Mouse (Mus musculus) stomach, embryonic 15.5 days (tissue): Measurements from ENCODE around the gene Zfp354b. TPM values are rescaled to one million over a fixed set of nuclear protein-coding genes. Genes with fewer than 3 reads are reported as not detected.

ENCODE experiments used
- ATAC-seq: fragments of 200-750 bp; cut with Nextera tagmentation; 2 replicates; pipeline ENCODE4 v1.8.0; 2017; ENCODE audit warnings: low read depth, moderate number of reproducible peaks, moderate TSS enrichment; ENCODE audit not compliant: insufficient read depth, low FRiP score
- H3K27ac ChIP-seq: fragments of 300-500 bp; sonication (generic); 2 replicates; pipeline ENCODE4 v1.5.1; 2015; ENCODE audit warnings: mild to moderate bottlenecking, inconsistent platforms
- H3K27me3 ChIP-seq: fragments of 300-500 bp; sonication (generic); replicated peaks from 2 replicates; pipeline ENCODE4 v1.6.1; 2015; ENCODE audit warnings: inconsistent platforms
- H3K36me3 ChIP-seq: fragments of 300-500 bp; sonication (generic); 2 replicates; pipeline ENCODE4 v1.6.1; 2015; ENCODE audit warnings: inconsistent platforms
- H3K4me1 ChIP-seq: fragments of 300-500 bp; sonication (generic); 2 replicates; pipeline ENCODE4 v1.6.1; 2015; ENCODE audit warnings: inconsistent platforms
- H3K4me2 ChIP-seq: fragments of 300-500 bp; sonication (generic); 2 replicates; pipeline ENCODE4 v1.6.1; 2015; ENCODE audit warnings: mild to moderate bottlenecking, inconsistent platforms
- H3K4me3 ChIP-seq: fragments of 300-500 bp; sonication (generic); replicated peaks from 2 replicates; pipeline ENCODE4 v1.5.1; 2015; ENCODE audit warnings: inconsistent platforms
- H3K9ac ChIP-seq: fragments of 300-500 bp; sonication (generic); 2 replicates; pipeline ENCODE4 v1.6.1; 2015; ENCODE audit warnings: inconsistent platforms
- H3K9me3 ChIP-seq: fragments of 300-500 bp; sonication (generic); 2 replicates; pipeline ENCODE4 v1.6.1; 2016; ENCODE audit warnings: inconsistent platforms
- WGBS: fragments of 180-500 bp; shearing (Covaris S2); methylation state at CpG from one replicate; pipeline ENCODE4 v1.1.7; 2015; 5-methylcytosine and 5-hydroxymethylcytosine counted together
- polyA plus RNA-seq: library from polyadenylated mRNA; unstranded; fragments of >200 nt; fragmentation: Nextera tagmentation; extraction: Ambion mirVana; gene quantifications from 2 replicates; pipeline ENCODE4 v1.2.1, GENCODE M21; 2015

The Zfp354b gene
- 1.0 and 1.3 TPM in 2 replicates for polyA plus RNA-seq

DNA sequence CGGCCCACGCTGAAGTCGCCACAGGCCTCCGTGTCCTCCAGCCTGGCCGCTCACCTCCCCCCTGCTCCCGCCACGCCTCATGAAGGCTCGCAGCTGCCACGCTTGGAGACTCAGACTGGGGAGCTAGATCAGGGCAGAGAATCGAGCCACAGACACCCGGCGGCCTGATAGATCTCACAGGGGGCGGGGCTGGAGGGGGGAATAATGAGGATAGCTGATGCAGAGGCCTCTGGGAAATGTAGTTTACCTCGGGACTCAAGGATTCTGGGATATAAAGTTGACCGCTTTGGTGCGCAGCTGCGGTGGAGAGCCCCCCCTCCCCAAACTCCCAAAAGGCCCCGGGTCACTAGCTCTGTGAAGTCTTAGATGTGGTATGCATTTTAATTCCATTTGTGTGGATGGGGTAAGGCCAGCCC is at the start of gene Zfp354b:
TSS of gene Zfp354b (minus strand) at position 183 of the 416 bp plus-strand sequence.
- no peaks in the 10 kb centered on the region for H3K36me3 ChIP-seq
- H3K9me3 ChIP-seq: no peaks in the 10 kb centered on the region
- H3K4me1 ChIP-seq: peaks cover 9% of the 10 kb centered on the region; the same call in 1 of the 2 replicates
- H3K4me3 ChIP-seq: peak within 1 kb of the TSS; percentile 75
- ATAC-seq: peak; percentile 90
- H3K4me2 ChIP-seq: peak within 1 kb of the TSS; percentile 96
- peak within 1 kb of the TSS; percentile 57 for H3K9ac ChIP-seq
- 0 out of 2 replicates have a peak within 1 kb of the TSS, but pooled peaks have one; percentile 9 for H3K27ac ChIP-seq
- WGBS: under 1% methylated on average over 18 of the region's 18 CpGs
- no peaks in the 10 kb centered on the region for H3K27me3 ChIP-seq

DNA sequence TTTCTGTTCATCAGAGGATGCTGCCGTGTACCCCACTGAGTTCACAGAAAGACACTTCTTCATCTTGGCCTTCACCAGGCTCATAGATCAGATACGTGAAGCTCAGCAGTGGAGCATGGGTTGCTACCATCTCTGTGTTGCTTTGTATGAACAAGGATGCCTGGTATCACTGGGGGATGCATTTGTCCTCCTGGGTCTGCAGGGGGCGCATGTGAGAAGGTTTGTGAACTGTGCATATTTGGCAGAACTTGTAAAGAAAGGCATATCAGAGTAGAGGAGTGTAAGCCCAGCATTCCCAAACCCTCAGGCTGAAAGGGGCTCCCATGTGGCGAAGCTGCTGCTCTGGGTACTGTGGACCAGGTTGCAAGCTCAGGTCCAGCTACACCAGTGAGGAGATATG is 45.8 kb upstream of the Zfp354b start:
- Histone ChIP-seq H3K9me3 (no peaks in the 10 kb centered on the region), H3K27ac (no peak overlapping the region), H3K4me3 (no peak overlapping the region), H3K9ac (no peak overlapping the region), H3K27me3 (no peaks in the 10 kb centered on the region), H3K4me1 (no peaks in the 10 kb centered on the region), H3K4me2 (no peak overlapping the region), H3K36me3 (no peaks in the 10 kb centered on the region)
- WGBS: 70% methylated on average over 4 of the region's 4 CpGs
- no peak for ATAC-seq

DNA sequence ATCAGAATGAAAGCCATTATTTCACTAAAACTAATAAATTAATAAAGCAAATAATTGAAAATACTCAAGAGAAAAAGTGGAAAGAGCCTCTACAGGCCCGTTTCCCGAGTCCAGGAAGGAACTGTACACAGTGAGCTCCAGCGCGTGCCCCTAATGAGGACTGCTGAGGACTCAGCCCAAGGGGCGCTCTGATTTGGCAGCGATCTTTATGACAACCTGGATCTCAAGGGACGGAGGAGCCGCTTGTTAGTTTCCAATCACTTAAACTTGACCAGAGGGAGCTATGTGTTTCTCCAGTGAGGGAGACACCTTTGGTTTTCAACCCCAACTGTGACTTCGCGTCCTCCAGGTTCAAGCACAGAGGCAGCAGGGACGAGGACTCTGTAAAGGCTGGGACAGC is 34.8 kb upstream of the Zfp354b start, which contains the start of gene Olfr1378:
TSS of gene Olfr1378 (plus strand) at position 301 of the 400 bp plus-strand sequence.
- no peaks in the 10 kb centered on the region for H3K27me3 ChIP-seq
- ATAC-seq: no peak

DNA sequence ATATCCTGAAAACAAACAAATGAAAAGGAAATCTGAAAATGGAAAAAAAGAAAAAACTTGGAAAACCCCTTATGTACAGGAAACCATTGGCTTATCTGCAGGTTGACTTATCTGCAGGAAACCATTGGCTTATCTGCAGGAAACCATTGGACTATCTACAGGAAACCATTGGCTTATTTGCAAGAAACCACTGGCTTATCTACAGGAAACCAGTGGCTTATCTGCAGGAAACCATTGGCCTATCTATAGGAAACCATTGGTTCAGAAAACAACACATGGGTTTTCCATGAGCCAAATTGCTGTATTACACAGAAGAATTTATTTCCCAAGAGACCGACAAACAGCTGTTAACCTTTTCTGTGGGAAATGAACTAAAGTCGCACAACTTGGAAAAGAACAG is 33.5 kb upstream of the Zfp354b start:
- 84% methylated on average over 2 of the region's 2 CpGs for WGBS
- Histone ChIP-seq H3K9me3 (no peaks in the 10 kb centered on the region), H3K4me3 (no peak overlapping the region), H3K4me2 (no peak overlapping the region), H3K9ac (no peak overlapping the region), H3K27ac (no peak overlapping the region), H3K36me3 (no peaks in the 10 kb centered on the region), H3K27me3 (no peaks in the 10 kb centered on the region), H3K4me1 (no peaks in the 10 kb centered on the region)
- no peak for ATAC-seq

More for the DNA sequence above, 34.8 kb upstream of the Zfp354b start, which contains the start of gene Olfr1378:
- WGBS: 84% methylated on average over 11 of the region's 11 CpGs
- Histone ChIP-seq H3K9me3 (no peaks in the 10 kb centered on the region), H3K27ac (no peak within 1 kb of the TSS), H3K4me1 (no peaks in the 10 kb centered on the region), H3K4me3 (no peak within 1 kb of the TSS), H3K4me2 (no peak within 1 kb of the TSS), H3K9ac (no peak within 1 kb of the TSS), H3K36me3 (no peaks in the 10 kb centered on the region)

DNA sequence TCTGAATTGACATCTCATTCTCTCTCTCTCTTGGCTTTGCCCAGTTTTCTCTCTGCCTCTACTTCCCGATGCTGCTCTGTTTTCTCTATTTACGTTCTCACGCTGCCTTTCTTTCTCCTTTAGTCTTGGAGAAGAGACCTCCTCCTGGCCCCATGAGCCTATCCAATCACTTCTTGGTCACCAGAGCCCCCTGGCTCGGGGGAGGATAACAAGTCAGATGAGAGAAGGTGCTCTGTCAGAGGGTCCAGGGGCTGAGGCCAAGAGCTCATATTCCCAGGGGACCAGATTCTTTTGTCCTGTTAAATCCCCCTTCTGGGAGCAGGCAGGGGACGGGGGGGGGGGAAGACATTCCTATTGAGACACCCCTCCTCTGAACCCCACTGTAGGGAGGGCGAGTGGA is 22.2 kb upstream of the Zfp354b start, which contains the start of gene Prop1:
TSS of gene Prop1 (minus strand) at position 101 of the 400 bp plus-strand sequence.
- Histone ChIP-seq H3K4me1 (no peaks in the 10 kb centered on the region), H3K27ac (no peak within 1 kb of the TSS), H3K9ac (no peak within 1 kb of the TSS), H3K9me3 (no peaks in the 10 kb centered on the region), H3K4me3 (no peak within 1 kb of the TSS), H3K4me2 (no peak within 1 kb of the TSS), H3K36me3 (no peaks in the 10 kb centered on the region), H3K27me3 (no peaks in the 10 kb centered on the region)
- WGBS: 65% methylated on average over 6 of the region's 6 CpGs
- ATAC-seq: no peak

DNA sequence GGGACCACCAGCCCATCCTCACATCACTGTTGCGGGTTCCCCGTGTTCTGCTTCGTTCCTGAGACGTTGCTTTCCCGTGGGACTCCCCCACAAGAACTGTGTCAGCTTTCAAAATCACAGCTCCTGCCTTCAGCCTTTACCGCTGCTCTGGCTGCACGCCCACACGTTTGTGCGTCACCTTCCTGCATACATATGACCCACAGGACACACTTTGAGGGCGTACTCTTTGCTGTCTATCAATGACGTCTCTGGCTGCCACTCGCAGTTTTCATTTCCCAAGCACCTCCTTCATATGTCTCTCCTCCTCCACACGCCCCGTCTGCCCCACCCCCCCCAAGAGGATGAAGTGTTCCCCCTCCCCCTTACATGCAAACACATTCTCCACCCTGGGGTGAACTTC is 20.9 kb upstream of the Zfp354b start:
- H3K4me3 ChIP-seq: no peak overlapping the region
- ATAC-seq: no peak
- H3K4me2 ChIP-seq: no peak overlapping the region

DNA sequence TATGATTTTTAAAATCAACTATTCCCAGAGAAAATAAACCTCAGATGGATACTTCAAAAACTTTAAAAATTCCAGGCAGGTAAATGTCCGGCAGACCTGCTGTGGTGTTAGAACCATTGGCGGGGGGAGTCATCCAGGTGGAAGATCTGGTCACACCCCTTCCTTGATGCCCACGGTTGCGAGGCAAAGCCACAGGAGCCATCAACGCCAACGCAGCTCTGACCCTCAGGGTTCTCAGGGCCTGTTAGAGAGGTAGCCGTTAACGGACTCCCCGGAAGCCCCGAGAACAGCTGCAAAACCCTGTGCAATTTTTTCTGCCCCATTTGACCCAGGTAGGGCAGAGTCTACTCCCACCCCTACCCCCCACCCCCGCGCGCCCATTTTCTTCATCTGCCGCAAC is 12.1 kb upstream of the Zfp354b start, which contains the start of gene 4933414I15Rik:
TSS of gene 4933414I15Rik (minus strand) at position 260 of the 400 bp plus-strand sequence.
- no peak within 1 kb of the TSS for H3K9ac ChIP-seq
- no peaks in the 10 kb centered on the region for H3K27me3 ChIP-seq
- H3K27ac ChIP-seq: no peak within 1 kb of the TSS
- no peaks in the 10 kb centered on the region for H3K9me3 ChIP-seq
- no peaks in the 10 kb centered on the region for H3K36me3 ChIP-seq
- no peaks in the 10 kb centered on the region for H3K4me1 ChIP-seq
- 81% methylated on average over 14 of the region's 14 CpGs for WGBS
- no peak within 1 kb of the TSS for H3K4me2 ChIP-seq
- no peak for ATAC-seq
- H3K4me3 ChIP-seq: no peak within 1 kb of the TSS

More for the DNA sequence above, 20.9 kb upstream of the Zfp354b start:
- Histone ChIP-seq H3K36me3 (no peaks in the 10 kb centered on the region), H3K27me3 (no peaks in the 10 kb centered on the region), H3K27ac (no peak overlapping the region), H3K9me3 (no peaks in the 10 kb centered on the region), H3K9ac (no peak overlapping the region), H3K4me1 (no peaks in the 10 kb centered on the region)
- WGBS: 65% methylated on average over 14 of the region's 14 CpGs

DNA sequence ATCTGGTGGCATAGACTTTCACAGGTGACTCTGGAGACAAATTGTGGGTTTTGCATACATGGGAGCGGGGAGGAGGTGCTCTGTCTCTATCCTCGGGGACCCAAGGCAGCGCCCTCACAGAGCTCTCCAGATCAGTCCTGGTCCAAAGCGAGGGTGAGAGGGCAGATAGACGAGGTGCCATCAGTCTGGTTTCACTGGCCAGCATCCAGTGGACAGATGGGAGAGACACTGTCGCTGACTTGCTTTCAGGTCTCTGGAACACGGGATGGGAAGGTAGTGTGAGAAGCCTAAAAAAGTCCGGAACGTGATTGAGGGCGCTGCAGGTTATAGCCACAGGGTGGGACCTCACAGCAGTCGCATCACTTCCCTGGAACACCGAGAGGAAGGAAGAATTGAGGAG is 11.0 kb upstream of the Zfp354b start:
- Histone ChIP-seq H3K4me2 (no peak overlapping the region), H3K4me3 (no peak overlapping the region)
- 62% methylated on average over 12 of the region's 12 CpGs for WGBS

DNA sequence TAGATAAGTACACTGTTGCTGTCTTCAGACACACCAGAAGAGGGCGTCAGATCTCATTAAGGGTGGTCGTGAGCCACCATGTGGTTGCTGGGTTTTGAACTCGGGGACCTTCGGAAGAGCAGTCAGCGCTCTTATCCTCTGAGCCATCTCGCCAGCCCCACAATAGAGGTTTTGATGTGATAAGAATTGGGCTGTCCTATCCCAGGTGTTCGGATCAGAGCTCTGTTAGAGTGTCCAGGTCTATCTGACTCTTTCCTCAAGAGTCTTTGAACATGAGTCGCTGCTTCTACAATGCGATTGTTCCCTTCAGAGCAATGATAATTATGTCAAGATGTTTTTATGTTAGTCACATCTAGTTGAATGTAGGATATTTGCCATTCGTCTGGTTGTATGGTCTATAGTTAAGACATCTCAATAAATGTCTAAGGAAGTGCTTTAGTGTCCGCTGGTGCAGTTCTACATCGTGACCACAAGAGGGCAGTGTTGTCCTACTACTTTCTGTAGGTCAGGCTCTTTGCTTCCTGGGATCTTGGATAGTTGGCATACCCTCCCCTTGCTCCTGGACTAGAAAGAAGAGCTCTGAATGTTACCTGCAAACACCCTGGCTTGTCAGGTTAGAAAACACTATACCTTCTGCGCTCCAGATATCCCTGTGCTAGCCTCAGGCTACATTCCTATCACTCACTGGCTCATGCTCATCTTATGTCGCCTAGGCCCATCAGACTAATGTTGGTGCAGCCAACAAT is 8.4 kb upstream of the Zfp354b start:
- no peak for ATAC-seq
- WGBS: 37% methylated on average over 14 of the region's 14 CpGs
- no peaks in the 10 kb centered on the region for H3K9me3 ChIP-seq
- H3K9ac ChIP-seq: no peak overlapping the region
- no peaks in the 10 kb centered on the region for H3K27me3 ChIP-seq
- H3K4me2 ChIP-seq: no peak overlapping the region
- H3K27ac ChIP-seq: no peak overlapping the region
- no peak overlapping the region for H3K4me3 ChIP-seq
- no peaks in the 10 kb centered on the region for H3K36me3 ChIP-seq
- no peaks in the 10 kb centered on the region for H3K4me1 ChIP-seq

More for the DNA sequence above, 11.0 kb upstream of the Zfp354b start:
- Histone ChIP-seq H3K4me1 (no peaks in the 10 kb centered on the region), H3K9ac (no peak overlapping the region), H3K27me3 (no peaks in the 10 kb centered on the region), H3K27ac (no peak overlapping the region), H3K36me3 (no peaks in the 10 kb centered on the region), H3K9me3 (no peaks in the 10 kb centered on the region)
- no peak for ATAC-seq

DNA sequence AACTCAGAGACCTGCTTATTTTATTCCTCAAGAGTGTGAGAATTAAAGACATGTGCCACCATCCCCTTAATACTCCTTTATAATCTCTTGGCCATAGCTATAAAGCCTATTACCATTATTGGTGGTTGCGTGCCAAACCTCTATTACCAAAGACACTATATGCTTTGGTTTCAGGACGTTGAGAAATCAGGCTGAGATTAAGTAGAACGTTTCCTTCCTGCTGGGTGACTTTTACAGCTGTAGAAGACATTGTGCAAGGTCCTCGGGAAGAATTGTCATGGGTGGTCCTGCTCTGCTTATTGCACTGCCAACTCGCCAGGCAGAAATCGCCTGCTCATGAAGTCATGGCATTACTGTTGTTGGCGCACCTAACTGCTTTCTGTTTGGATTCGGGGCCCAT is 7.0 kb upstream of the Zfp354b start:
- no peaks in the 10 kb centered on the region for H3K27me3 ChIP-seq
- 78% methylated on average over 8 of the region's 8 CpGs for WGBS
- no peak overlapping the region for H3K4me3 ChIP-seq
- H3K27ac ChIP-seq: no peak overlapping the region
- no peaks in the 10 kb centered on the region for H3K4me1 ChIP-seq
- no peaks in the 10 kb centered on the region for H3K9me3 ChIP-seq
- no peaks in the 10 kb centered on the region for H3K36me3 ChIP-seq
- no peak overlapping the region for H3K4me2 ChIP-seq
- H3K9ac ChIP-seq: no peak overlapping the region
- no peak for ATAC-seq

DNA sequence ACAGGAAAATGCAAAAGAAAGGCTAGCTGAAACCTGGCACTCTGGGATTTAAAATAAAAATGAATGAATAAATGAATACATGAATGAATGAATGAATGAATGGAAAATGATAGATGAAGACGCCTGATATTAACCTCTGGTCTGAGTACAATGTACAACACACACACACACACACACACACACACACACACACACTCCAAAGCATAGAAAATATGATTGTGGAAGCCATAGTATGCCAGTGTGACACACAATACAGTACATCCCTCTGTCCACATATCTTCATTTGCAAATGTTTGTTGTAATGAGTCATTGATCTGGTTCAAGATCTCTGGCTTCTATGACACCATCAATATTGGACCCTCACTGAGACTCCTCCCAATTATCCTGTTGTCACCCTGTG is 607 bp upstream of the Zfp354b start:
- H3K4me1 ChIP-seq: peaks cover 9% of the 10 kb centered on the region; the same call in 1 of the 2 replicates
- no peaks in the 10 kb centered on the region for H3K36me3 ChIP-seq
- no peak overlapping the region for H3K4me3 ChIP-seq
- 55% methylated on average over 1 of the region's 1 CpGs for WGBS
- 0 out of 2 replicates have a peak, but pooled peaks have one; percentile 20 for ATAC-seq
- no peaks in the 10 kb centered on the region for H3K9me3 ChIP-seq
- no peak overlapping the region for H3K27ac ChIP-seq
- peak overlapping the region; percentile 96; the same call in 1 of the 2 replicates for H3K4me2 ChIP-seq
- no peaks in the 10 kb centered on the region for H3K27me3 ChIP-seq
- no peak overlapping the region for H3K9ac ChIP-seq

DNA sequence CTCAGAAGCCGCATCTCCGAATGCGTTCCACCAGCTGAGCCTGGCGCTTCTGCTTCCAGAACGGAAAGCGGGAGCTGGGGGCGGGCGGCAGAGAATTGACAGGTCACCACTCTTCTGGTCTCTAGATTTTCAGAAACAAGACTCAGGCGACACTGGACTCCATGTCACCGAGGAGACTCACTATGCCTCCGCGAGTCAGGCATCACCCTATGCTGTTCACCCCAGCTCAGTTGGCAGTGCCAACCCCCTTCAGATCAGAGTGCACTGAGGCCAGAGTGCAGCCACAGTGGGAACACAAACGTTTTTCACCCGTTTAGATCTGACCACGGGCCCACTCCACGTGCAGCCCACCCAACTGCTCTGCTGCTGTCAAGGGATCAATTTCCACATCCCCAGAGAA is 412 bp downstream of the Zfp354b start:
- H3K9ac ChIP-seq: peak overlapping the region; percentile 57
- peaks cover 9% of the 10 kb centered on the region; the same call in 1 of the 2 replicates for H3K4me1 ChIP-seq
- H3K36me3 ChIP-seq: no peaks in the 10 kb centered on the region
- H3K4me2 ChIP-seq: peak overlapping the region; percentile 96
- no peaks in the 10 kb centered on the region for H3K27me3 ChIP-seq
- 1% methylated on average over 16 of the region's 16 CpGs for WGBS
- H3K4me3 ChIP-seq: peak overlapping the region; percentile 75
- H3K9me3 ChIP-seq: no peaks in the 10 kb centered on the region
- H3K27ac ChIP-seq: 0 out of 2 replicates have a peak overlapping the region, but pooled peaks have one; percentile 9
- ATAC-seq: peak; percentile 62
